Mouse (Mus musculus): ENCODE data around the gene Dlg2. TPM values are rescaled to one million over a fixed set of nuclear protein-coding genes. Genes with fewer than 3 reads are reported as not detected.

The Dlg2 gene
- polyA plus RNA-seq, 1 experiment from 2014 or later = 0.87 TPM

- TF ChIP-seq CTCF (IDR thresholded peaks at IDR 0.05; ENCODE audit: low read depth) = no peak
- no peak overlapping the region for H3K4me3 ChIP-seq (replicated peaks; ENCODE audit: low read depth, low read length)
- H3K4me1 ChIP-seq (replicated peaks; ENCODE audit: insufficient read depth, low read length) = no peaks in the 10 kb centered on the region
- no peak overlapping the region for H3K27ac ChIP-seq
- no peak overlapping the region for H3K4me2 ChIP-seq (ENCODE audit: low read length)
- DNase-seq (ENCODE audit: low spot score) (no peak), ATAC-seq (replicated peaks; ENCODE audit: low FRiP score, low read depth) (peak; percentile 59)
- H3K36me3 ChIP-seq (ENCODE audit: insufficient read depth, low read length) = no peaks in the 10 kb centered on the region
- WGBS = 86% methylated on average over 4 of the region's 4 CpGs
- H3K9me3 ChIP-seq (replicated peaks; ENCODE audit: low read length) = no peaks in the 10 kb centered on the region
- H3K27me3 ChIP-seq (ENCODE audit: insufficient read depth, low read length) = no peaks in the 10 kb centered on the region
- no peak overlapping the region for H3K9ac ChIP-seq (ENCODE audit: low read depth, low read length)
Measured at GRCm38 (mm10) chr7:92258148-92258547, 1781.7 kb downstream of the Dlg2 start.

DNA sequence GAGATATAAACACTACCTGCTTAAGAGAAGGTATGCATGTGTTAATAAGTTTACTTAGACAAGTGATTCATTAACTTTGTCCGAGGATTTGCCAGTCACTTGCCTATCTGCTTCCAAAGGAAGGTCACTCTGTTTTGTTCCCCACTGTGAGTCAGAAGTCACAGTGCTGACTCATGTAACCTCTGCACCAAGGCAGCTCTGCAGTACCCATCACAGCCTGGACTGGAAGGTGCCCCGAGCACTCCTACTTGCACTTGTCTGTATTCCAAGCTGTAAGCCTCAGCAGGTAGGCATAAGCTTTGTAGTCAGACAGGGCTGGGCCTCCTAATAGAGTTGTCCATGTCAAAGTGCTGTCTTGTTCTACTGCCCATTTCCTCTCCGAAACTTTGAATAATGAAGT, 1782.2 kb downstream of the Dlg2 start:
- H3K4me2 ChIP-seq (ENCODE audit: low read length) = no peak overlapping the region
- H3K9me3 ChIP-seq (replicated peaks; ENCODE audit: low read length) = no peaks in the 10 kb centered on the region
- H3K4me3 ChIP-seq (replicated peaks; ENCODE audit: low read depth, low read length) = no peak overlapping the region
- ATAC-seq (replicated peaks; ENCODE audit: low FRiP score, low read depth) = peak; percentile 96
- TF ChIP-seq CTCF (IDR thresholded peaks at IDR 0.05; ENCODE audit: low read depth) = no peak
- no peak overlapping the region for H3K9ac ChIP-seq (ENCODE audit: low read depth, low read length)
- 78% methylated on average over 3 of the region's 3 CpGs for WGBS
- no peak overlapping the region for H3K27ac ChIP-seq
- no peaks in the 10 kb centered on the region for H3K4me1 ChIP-seq (replicated peaks; ENCODE audit: insufficient read depth, low read length)
- no peaks in the 10 kb centered on the region for H3K27me3 ChIP-seq (ENCODE audit: insufficient read depth, low read length)
- H3K36me3 ChIP-seq (ENCODE audit: insufficient read depth, low read length) = no peaks in the 10 kb centered on the region
- peak; percentile 40 for DNase-seq (ENCODE audit: low spot score)

DNA sequence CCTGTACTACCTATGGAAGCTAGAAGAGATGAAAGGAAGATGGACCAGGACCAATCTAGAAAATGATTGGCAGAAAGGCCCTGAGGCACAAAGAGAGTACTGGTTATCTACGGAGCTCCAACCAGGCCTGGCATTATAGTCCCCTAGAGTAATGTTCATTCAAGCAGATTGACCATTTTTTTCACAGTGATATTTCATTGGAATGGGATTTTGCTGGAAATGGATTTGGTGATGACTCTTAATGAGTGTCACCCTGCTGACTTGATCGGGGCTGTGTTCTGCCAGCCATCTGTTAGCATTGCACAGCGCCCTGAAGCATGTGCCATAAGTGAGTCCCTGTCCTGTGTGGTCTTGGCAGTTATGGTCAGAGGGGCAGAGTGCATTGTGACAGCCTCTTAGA, 1787.9 kb downstream of the Dlg2 start:
- no peak overlapping the region for H3K4me2 ChIP-seq (ENCODE audit: low read length)
- ATAC-seq (replicated peaks; ENCODE audit: low FRiP score, low read depth) = no peak
- 88% methylated on average over 3 of the region's 3 CpGs for WGBS

DNA sequence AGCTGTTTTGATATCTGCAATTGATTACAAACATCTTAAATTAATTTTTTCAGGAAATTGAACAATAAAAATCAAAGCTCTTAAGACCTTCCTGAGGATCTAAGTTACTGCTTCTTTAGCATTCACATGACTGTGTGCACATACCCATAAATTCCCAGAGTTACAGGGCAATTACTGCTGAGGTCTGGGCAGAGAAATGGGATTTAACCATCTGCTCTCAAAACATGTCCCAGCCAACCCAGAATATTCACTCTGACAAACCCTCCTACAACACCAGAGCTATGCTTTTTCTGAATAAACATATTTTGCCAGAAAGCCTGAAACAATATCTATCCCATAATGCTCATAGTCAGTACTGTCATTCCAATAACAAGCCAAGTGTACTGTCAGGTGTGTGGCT, 1788.5 kb downstream of the Dlg2 start:
- Histone ChIP-seq H3K27ac (no peak overlapping the region), H3K4me1 (replicated peaks; ENCODE audit: insufficient read depth, low read length) (no peaks in the 10 kb centered on the region), H3K4me2 (ENCODE audit: low read length) (no peak overlapping the region), H3K27me3 (ENCODE audit: insufficient read depth, low read length) (no peaks in the 10 kb centered on the region), H3K36me3 (ENCODE audit: insufficient read depth, low read length) (no peaks in the 10 kb centered on the region), H3K4me3 (replicated peaks; ENCODE audit: low read depth, low read length) (no peak overlapping the region), H3K9ac (ENCODE audit: low read depth, low read length) (no peak overlapping the region), H3K9me3 (replicated peaks; ENCODE audit: low read length) (no peaks in the 10 kb centered on the region)
- no peak for ATAC-seq (replicated peaks; ENCODE audit: low FRiP score, low read depth)
- DNase-seq (ENCODE audit: low spot score) = no peak
- TF ChIP-seq CTCF (IDR thresholded peaks at IDR 0.05; ENCODE audit: low read depth) = no peak

More for the DNA sequence above, 1787.9 kb downstream of the Dlg2 start:
- Histone ChIP-seq H3K4me3 (replicated peaks; ENCODE audit: low read depth, low read length) (no peak overlapping the region), H3K4me1 (replicated peaks; ENCODE audit: insufficient read depth, low read length) (no peaks in the 10 kb centered on the region), H3K9me3 (replicated peaks; ENCODE audit: low read length) (no peaks in the 10 kb centered on the region), H3K9ac (ENCODE audit: low read depth, low read length) (no peak overlapping the region), H3K36me3 (ENCODE audit: insufficient read depth, low read length) (no peaks in the 10 kb centered on the region), H3K27me3 (ENCODE audit: insufficient read depth, low read length) (no peaks in the 10 kb centered on the region), H3K27ac (no peak overlapping the region)
- no peak for DNase-seq (ENCODE audit: low spot score)
- no peak for TF ChIP-seq CTCF (IDR thresholded peaks at IDR 0.05; ENCODE audit: low read depth)

DNA sequence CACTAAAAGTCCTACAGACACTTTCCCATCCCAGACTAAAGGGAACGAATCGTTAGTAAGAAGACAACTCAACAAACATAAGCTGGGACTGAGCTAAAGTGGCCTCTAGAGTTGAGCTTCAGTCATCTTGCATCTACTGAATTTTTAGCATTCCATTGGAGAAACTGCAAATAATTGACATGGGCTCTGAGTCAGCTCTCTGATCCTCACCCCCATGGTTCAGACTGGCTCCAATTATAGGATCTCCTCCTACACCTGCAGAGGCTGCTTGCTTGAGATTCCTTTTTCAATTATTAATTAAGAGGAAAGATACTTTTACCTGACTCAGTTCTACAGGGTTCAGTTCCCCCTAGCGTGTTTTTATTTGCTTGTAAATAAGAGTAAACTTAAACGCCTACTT, 1798.9 kb downstream of the Dlg2 start:
- DNase-seq (ENCODE audit: low spot score) (peak; percentile 31), ATAC-seq (replicated peaks; ENCODE audit: low FRiP score, low read depth) (peak; percentile 82)
- H3K9me3 ChIP-seq (replicated peaks; ENCODE audit: low read length) = no peaks in the 10 kb centered on the region
- TF ChIP-seq CTCF (IDR thresholded peaks at IDR 0.05; ENCODE audit: low read depth) = no peak
- no peak overlapping the region for H3K27ac ChIP-seq
- H3K36me3 ChIP-seq (ENCODE audit: insufficient read depth, low read length) = no peaks in the 10 kb centered on the region
- no peaks in the 10 kb centered on the region for H3K27me3 ChIP-seq (ENCODE audit: insufficient read depth, low read length)
- no peak overlapping the region for H3K9ac ChIP-seq (ENCODE audit: low read depth, low read length)
- H3K4me3 ChIP-seq (replicated peaks; ENCODE audit: low read depth, low read length) = no peak overlapping the region
- H3K4me1 ChIP-seq (replicated peaks; ENCODE audit: insufficient read depth, low read length) = no peaks in the 10 kb centered on the region
- WGBS = 75% methylated on average over 4 of the region's 4 CpGs
- no peak overlapping the region for H3K4me2 ChIP-seq (ENCODE audit: low read length)

GRCm38 (mm10) chr7:92277629-92278028, 1801.2 kb downstream of the Dlg2 start:
- no peaks in the 10 kb centered on the region for H3K27me3 ChIP-seq (ENCODE audit: insufficient read depth, low read length)
- no peak overlapping the region for H3K27ac ChIP-seq
- no peaks in the 10 kb centered on the region for H3K4me1 ChIP-seq (replicated peaks; ENCODE audit: insufficient read depth, low read length)
- no peaks in the 10 kb centered on the region for H3K9me3 ChIP-seq (replicated peaks; ENCODE audit: low read length)
- ATAC-seq (replicated peaks; ENCODE audit: low FRiP score, low read depth) = no peak
- no peak for TF ChIP-seq CTCF (IDR thresholded peaks at IDR 0.05; ENCODE audit: low read depth)
- no peak overlapping the region for H3K4me3 ChIP-seq (replicated peaks; ENCODE audit: low read depth, low read length)
- DNase-seq (ENCODE audit: low spot score) = no peak
- no peak overlapping the region for H3K9ac ChIP-seq (ENCODE audit: low read depth, low read length)
- no peak overlapping the region for H3K4me2 ChIP-seq (ENCODE audit: low read length)
- WGBS = 51% methylated on average over 4 of the region's 4 CpGs
- no peaks in the 10 kb centered on the region for H3K36me3 ChIP-seq (ENCODE audit: insufficient read depth, low read length)

- no peak for TF ChIP-seq CTCF (IDR thresholded peaks at IDR 0.05; ENCODE audit: low read depth)
- no peak for DNase-seq (ENCODE audit: low spot score)
- no peak for ATAC-seq (replicated peaks; ENCODE audit: low FRiP score, low read depth)
- H3K9me3 ChIP-seq (replicated peaks; ENCODE audit: low read length) = no peaks in the 10 kb centered on the region
- no peak overlapping the region for H3K9ac ChIP-seq (ENCODE audit: low read depth, low read length)
- H3K4me3 ChIP-seq (replicated peaks; ENCODE audit: low read depth, low read length) = no peak overlapping the region
- WGBS = 34% methylated on average over 7 of the region's 7 CpGs
- H3K4me2 ChIP-seq (ENCODE audit: low read length) = no peak overlapping the region
- no peaks in the 10 kb centered on the region for H3K36me3 ChIP-seq (ENCODE audit: insufficient read depth, low read length)
- H3K27me3 ChIP-seq (ENCODE audit: insufficient read depth, low read length) = no peaks in the 10 kb centered on the region
- H3K4me1 ChIP-seq (replicated peaks; ENCODE audit: insufficient read depth, low read length) = no peaks in the 10 kb centered on the region
- no peak overlapping the region for H3K27ac ChIP-seq
Measured at GRCm38 (mm10) chr7:92280925-92281324, 1804.5 kb downstream of the Dlg2 start.
